Mouse (Mus musculus): Measurements from ENCODE around the gene Megf9.

Megf9 gene

DNA sequence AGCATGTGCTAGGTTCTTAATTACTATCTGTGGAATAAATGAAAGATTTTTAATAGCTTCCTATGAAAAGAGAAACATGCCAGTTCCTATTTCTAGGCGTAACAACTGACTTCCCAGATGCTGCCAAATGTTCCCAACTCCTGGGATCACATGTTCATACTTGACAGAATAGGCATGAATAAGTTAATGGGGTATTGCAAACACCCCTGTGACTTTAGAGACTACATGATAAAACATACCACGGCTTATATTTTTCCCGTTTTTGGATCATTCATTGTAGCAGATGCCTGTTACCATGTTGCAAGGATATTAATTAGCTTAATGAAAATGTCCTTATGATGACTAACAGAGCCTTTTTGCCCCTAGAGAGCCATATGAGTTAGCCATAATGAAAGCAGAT is 88.0 kb downstream of the Megf9 start:
- no peak for DNase-seq (ENCODE audit: extremely low read depth, low read depth)

DNA sequence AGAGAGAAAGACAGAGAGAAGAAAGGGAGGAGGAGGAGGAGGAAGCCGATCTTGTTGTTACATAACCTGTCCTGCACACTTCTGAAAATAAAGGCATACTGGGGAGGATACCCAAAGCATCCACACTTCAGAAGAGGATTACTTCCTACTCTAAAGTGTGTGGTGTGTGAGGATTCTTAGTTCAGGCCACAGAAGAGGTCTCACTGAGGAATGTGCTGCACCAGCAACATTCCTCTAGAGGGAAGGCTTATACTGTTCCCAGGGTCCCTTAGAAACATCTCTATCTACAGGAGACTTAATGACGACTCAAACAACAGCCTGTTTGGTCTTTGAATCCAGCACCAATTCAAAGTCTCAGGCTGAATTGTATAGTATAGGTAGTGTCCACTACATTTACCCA is 114.6 kb downstream of the Megf9 start:
- no peak for DNase-seq (ENCODE audit: extremely low read depth, low read depth)

DNA sequence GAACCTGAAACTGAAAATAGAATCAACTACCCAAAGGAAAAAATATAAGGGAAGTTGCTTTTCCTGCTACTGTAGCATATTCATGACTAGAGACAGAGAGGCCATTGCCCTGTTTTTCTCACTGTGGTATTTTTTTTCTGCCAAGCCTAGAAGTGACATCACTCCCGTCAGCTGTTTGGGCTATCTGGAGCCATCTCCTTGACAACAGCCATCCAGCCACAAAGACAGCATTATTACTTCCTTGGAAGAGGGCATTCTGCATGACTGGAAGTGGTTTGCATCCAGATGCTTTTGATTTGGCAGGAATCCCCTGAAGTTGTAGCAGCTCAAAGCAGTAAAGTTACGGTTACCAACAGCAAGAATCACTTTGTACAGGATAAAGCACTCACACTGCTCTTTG is 122.7 kb downstream of the Megf9 start:
- no peak for DNase-seq (ENCODE audit: extremely low read depth, low read depth)

GRCm38 (mm10) chr4:70409994-70410721 is 124.6 kb downstream of the Megf9 start, which contains the start of gene Cdk5rap2:
TSS of gene Cdk5rap2 (minus strand) at chr4:70410443.
- peak; percentile 96 for DNase-seq (ENCODE audit: extremely low read depth, low read depth)

- peak; percentile 2 for DNase-seq (ENCODE audit: extremely low read depth, low read depth)
Observed at GRCm38 (mm10) chr4:70409456-70409855, 125.3 kb downstream of the Megf9 start.

GRCm38 (mm10) chr4:70402109-70402819 is 132.5 kb downstream of the Megf9 start:
- no peak for DNase-seq (ENCODE audit: extremely low read depth, low read depth)

DNA sequence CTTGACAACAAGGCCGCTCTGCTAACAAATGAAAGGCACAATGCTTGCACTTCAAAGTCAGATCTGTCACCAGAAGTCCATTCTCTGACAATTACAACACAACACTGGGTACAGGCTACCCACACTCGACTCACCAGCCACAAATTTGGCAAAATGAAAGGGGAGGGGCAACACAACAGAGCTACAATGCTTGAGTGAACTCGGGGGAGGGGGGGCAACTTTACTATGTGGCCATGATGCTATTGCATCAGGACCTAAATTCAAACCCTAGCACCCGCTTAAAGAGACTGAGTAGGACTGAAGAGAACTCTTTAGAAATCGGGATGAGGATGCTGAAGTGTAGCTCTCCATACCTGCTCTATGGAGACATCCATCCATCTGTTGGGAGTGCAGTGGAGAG is 135.3 kb downstream of the Megf9 start:
- DNase-seq (ENCODE audit: extremely low read depth, low read depth), result no peak

- no peak for DNase-seq (ENCODE audit: extremely low read depth, low read depth)
Observed at GRCm38 (mm10) chr4:70399074-70399473, 135.7 kb downstream of the Megf9 start.

GRCm38 (mm10) chr4:70398088-70398487 is 136.7 kb downstream of the Megf9 start:
- DNase-seq (ENCODE audit: extremely low read depth, low read depth), result no peak

DNA sequence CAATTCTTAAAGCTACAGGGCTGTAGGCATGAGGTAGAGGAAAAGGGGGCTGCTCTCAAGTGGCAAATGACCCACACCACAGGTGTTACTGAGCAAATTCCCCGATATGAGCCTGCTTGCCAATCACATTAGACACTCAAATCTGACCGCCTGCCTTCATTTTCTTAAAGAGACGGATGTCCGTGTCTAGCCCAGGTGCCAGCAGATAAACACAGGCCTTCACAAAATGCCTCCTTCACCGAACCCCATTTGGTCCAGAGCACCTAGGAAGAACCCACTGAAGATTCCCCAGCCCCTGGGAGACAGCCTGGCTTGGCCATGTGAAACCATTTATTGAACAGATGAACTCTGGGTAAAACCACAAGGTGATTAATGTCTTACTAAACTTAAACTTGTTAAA is 138.1 kb downstream of the Megf9 start:
- DNase-seq (ENCODE audit: extremely low read depth, low read depth), result no peak

DNA sequence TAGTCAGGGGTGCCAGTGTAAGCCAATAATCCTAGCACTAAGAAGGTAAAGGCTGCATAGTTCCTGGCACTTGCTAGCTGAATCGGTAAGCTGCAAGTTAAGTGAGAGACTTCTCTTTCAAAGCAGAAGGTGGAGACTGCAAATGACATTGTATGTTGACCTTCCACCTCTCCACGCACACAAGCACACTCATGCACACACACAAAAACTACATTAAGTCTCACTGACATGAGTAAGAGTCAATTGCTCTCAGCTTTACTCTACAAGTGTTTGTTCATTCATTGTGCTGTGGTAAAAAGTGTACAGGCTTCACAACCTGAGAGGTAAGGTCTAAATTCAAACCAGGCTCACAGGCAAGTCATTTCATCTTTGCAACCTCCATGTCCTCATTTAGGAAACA is 140.1 kb downstream of the Megf9 start:
- no peak for DNase-seq (ENCODE audit: extremely low read depth, low read depth)

GRCm38 (mm10) chr4:70391760-70392372 is 142.9 kb downstream of the Megf9 start:
- DNase-seq (ENCODE audit: extremely low read depth, low read depth), result no peak

DNA sequence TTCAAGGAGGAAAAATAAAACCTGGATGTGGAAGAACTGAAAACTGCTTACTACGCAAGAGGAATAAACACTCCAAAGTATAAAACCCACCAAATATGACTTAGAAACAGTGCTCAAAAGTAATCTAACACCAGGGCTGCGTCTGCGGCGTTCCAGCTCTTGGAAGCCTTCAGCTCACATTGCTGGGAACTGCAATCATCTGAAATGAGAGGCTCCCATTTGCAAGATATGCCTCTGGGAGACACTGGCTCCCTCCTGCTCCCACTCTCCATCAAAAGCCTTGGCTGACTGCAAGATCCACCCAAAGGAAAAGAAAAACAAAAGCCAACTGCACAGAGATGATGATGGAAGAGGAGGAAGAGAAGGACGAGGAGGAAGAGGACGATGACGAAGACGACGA is 143.7 kb downstream of the Megf9 start:
- DNase-seq (ENCODE audit: extremely low read depth, low read depth), result no peak

GRCm38 (mm10) chr4:70386206-70386605 is 148.6 kb downstream of the Megf9 start:
- DNase-seq (ENCODE audit: extremely low read depth, low read depth), result no peak

- DNase-seq (ENCODE audit: extremely low read depth, low read depth), result no peak
Observed at GRCm38 (mm10) chr4:70377359-70377758, 157.4 kb downstream of the Megf9 start.

Data from MEL-GATA-1-ER (cell line).